ENCODE assay signal across 19 mouse cellular contexts in genomic region chr12:117444247-117444989, GRCm38 (mm10).
DNase-seq lines count a peak whose midpoint lies in the region; ATAC-seq and TF ChIP-seq lines count a peak whose summit lies in the region.
"Had no signal": no experiment of that assay in that cellular context is flagged by ENCODE, and none has a peak within 500 bp of the region (broad histone marks: within the 10 kb centered on the region; RNA-seq: fewer than 3 reads in every experiment).

No protein-coding gene starts in this region.

- no peaks in the 10 kb centered on the region for H3K79me2 ChIP-seq in macrophage (ENCODE audit: inconsistent target)

- no peak for TF ChIP-seq POLR2A in spleen, adult 2 months (IDR thresholded peaks at IDR 0.05; ENCODE audit: low read depth, low read length)

- peak; percentile 64 for ATAC-seq in activated CD4-positive, CD25-positive, alpha-beta regulatory T cell, adult 4 months
- ATAC-seq: forebrain, embryonic 14.5 days; hindbrain, postnatal 0 days had no signal

- intact Hi-C loops in left cerebral cortex, postnatal 36 days (cut with DNase I), result no loop called here

- H3K4me3 ChIP-seq in spleen, adult 2 months (ENCODE audit: extremely low read depth, insufficient read depth, insufficient read length), result no peak overlapping the region
- H3K4me3 ChIP-seq in macrophage (ENCODE audit: inconsistent target), result no peak overlapping the region
- H3K4me3 ChIP-seq: heart, embryonic 15.5 days; hindbrain, embryonic 13.5 days had no signal

- no peak for TF ChIP-seq CTCF in spleen, adult 2 months (IDR thresholded peaks at IDR 0.05; ENCODE audit: extremely low read depth, insufficient read depth, insufficient read length, insufficient replicate concordance)

- no peaks in the 10 kb centered on the region for H3K36me3 ChIP-seq in spleen, adult 2 months (ENCODE audit: control insufficient read depth, insufficient read depth, low read length)
- no peaks in the 10 kb centered on the region for H3K36me3 ChIP-seq in macrophage (ENCODE audit: inconsistent target)
- H3K36me3 ChIP-seq in splenic B cell, adult 2 months (ENCODE audit: control insufficient read depth, insufficient read depth, low read length, poor library complexity, severe bottlenecking), result no peaks in the 10 kb centered on the region
- H3K36me3 ChIP-seq: heart, embryonic 15.5 days; hindbrain, embryonic 13.5 days had no signal

- peak in 1 of 2 experiments; percentile 12 for DNase-seq in spleen, adult 2 months (ENCODE audit: low read depth in 1 of 2, low spot score in 2 of 2)
- DNase-seq in spleen, postnatal 14 days (ENCODE audit: low spot score in 2 of 2), result no peak
- peak; percentile 29 for DNase-seq in splenic B cell, adult 2 months (ENCODE audit: low read depth, low spot score)
- no peak for DNase-seq in left cerebral cortex, postnatal 36 days (ENCODE audit: low spot score in 2 of 2)
- DNase-seq in adrenal gland, postnatal 10 days, result no peak
- DNase-seq in B cell, adult 2 months, result no peak
- DNase-seq: adrenal gland, postnatal 14 days; cerebellum, adult 18-20 months; cerebellum, adult 9-11 months; cerebellum, postnatal 36 days; gastrocnemius, postnatal 36 days; heart, adult 18-20 months; heart, postnatal 14 days had no signal

- no peaks in the 10 kb centered on the region; the same call in 1 of the 2 replicates for H3K4me1 ChIP-seq in spleen, adult 2 months (ENCODE audit: control insufficient read depth, insufficient read depth, insufficient read length)

- WGBS in spleen, adult 2 months, result 82% methylated on average over 4 of the region's 4 CpGs
- WGBS in macrophage (ENCODE audit: missing documents), result 92% methylated on average over 4 of the region's 4 CpGs

- 0 out of 2 replicates have a peak overlapping the region, but pooled peaks have one; percentile 30 for H3K27ac ChIP-seq in spleen, adult 2 months (ENCODE audit: insufficient read depth, low read length)
- peak overlapping the region; percentile 74 for H3K27ac ChIP-seq in macrophage
- H3K27ac ChIP-seq: heart, embryonic 15.5 days; hindbrain, embryonic 13.5 days; hindbrain, postnatal 0 days had no signal

- H3K27me3 ChIP-seq in spleen, adult 2 months (ENCODE audit: control insufficient read depth, insufficient read depth, low read length), result no peaks in the 10 kb centered on the region
- no peaks in the 10 kb centered on the region for H3K27me3 ChIP-seq in splenic B cell, adult 2 months (ENCODE audit: control insufficient read depth, insufficient read depth, low read length, poor library complexity, severe bottlenecking)
- H3K27me3 ChIP-seq: heart, embryonic 15.5 days; hindbrain, embryonic 13.5 days had no signal
